Mouse (Mus musculus) layer of hippocampus, postnatal 10 days (tissue): Measurements from ENCODE around the gene Slc39a2. TPM values are rescaled to one million over a fixed set of nuclear protein-coding genes. Genes with fewer than 3 reads are reported as not detected.
"Not testable (repeated sequence)": the region's sequence is repeated elsewhere in the genome, so short reads cannot be mapped to it uniquely, and the experiment has no call there.

ENCODE experiments used
- DNase-seq, 2 experiments: peaks; one replicate each; pipeline ENCODE4 v3.0.0; 2021; ENCODE audit warnings: low spot score in 2 of 2
- total RNA-seq, 2 experiments: library from RNA; stranded (reverse); gene quantifications; 2 replicates each; pipeline ENCODE4 v1.2.3; 2021

Gene Slc39a2
- total RNA-seq, 2 experiments from 2014 or later = 4.9 to 5.1 TPM

DNA sequence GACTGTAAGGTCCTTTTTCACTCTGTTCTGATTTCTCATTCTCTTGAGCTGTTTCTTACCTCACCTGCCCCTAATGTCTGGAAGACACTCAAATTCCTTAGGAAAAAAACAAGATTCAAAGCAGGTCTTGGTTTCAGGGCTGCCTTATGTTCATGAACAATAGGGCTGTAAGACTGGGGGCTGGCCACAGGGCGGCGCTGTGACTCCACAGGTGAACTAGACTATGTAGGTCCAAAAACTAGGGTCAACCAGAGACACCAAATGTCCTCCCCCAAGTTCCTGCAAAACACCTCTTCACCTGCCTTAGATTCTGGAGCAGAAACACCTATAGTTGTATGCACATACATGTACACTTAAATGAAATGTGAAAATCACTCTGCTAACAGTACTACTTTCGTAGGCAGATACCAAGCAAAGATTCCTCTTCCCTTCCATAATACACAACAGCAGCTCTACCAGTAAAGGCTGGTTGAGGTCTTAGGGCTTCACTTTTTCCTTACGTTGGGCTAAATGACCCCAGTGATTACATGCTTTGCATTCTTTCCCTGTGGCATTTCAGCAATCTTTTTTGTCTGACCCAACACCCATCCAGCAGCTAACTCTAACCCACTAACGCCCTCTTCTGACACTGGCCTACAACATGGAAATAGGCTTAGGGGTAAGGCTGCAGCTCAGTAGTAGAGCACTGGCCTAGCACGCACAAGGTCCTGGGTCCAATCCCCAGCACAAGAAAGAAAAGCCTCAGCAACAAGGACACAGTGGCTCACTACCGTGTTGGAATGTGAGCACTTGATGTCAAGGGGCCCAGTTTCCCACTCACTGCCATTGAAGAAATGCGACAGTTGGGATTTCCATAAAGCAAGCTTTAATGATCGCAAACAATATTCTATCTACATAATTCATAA, 10.4 kb downstream of the Slc39a2 start:
- DNase-seq = peak; percentile 81 to 88

DNA sequence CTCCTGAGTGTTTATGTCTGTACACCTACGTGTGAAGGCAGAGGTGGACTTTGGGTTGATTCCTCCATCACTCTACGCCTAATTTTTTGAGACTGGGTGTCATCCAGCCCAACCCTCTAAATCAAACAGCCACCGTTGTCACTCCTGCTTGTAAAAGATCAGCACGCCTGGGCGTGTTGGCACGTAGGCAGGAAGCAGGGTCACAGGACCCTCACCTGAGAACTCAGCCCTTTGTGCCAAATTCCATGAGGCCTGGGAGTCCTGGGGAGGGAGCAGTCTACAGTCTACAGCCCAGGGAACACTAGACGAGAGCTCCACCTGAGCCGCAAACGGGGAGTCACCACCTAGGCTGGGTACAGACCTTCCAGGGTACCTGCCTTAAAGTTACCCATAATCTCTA, 11.1 kb downstream of the Slc39a2 start:
- DNase-seq = no peak

DNA sequence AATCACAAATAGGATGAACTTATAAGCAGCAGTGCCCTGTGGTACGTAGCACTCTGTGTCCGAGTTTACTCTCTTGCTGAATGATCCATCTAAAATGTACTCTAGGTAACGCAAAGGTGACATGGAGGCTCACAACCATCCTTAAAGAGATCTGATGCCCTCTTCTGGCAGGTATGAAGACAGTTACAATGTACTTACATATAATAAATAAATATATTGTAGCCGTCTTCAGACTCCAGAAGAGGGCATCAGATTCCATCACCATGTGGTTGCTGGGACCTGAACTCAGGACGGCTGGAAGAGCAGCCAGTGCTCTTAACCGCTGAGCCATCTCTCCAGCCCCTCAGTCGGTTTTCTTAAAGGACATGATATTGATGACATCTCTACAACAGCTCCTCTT, 12.0 kb downstream of the Slc39a2 start:
- DNase-seq = no peak

- no peak for DNase-seq
These were observed 13.4 kb downstream of the Slc39a2 start for GRCm38 (mm10) chr14:51906102-51906501.

GRCm38 (mm10) chr14:51911301-51911700, 18.6 kb downstream of the Slc39a2 start:
- DNase-seq = no peak

DNA sequence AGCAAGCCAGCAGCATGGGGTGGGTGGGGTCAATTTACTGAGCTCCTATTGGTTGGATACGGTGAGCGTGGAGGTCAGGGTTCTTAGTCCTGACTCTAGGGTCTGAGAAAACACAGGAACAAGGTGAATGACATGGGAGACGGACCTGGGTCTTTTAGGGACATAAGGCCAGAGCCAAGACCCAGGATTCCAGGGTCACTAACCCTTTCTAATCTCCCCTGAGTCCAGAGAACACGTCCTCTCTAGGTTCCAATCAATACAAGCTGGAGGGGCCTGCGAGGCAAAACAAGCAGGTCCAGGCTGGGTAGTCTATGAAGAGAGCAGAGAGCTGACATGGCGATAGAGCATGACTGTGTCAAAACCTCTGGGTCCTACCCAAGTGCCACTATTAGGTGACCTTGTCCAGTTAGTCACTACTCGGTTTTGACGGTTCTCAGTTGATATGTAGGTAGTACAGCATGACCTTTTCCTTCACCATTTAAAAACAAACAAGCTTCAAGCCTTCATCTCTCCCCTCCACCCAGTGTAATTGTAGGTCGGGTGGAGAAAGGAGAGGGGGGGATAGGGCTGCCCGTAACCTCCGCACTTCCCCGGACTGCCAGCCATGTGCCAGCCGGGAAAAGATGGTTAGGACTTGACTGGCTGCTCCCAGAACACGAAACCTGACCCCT, 19.8 kb downstream of the Slc39a2 start:
- DNase-seq = no peak

- DNase-seq = peak; percentile 70 to 78
These were observed 20.6 kb downstream of the Slc39a2 start for GRCm38 (mm10) chr14:51913062-51913959.

- DNase-seq = peak; percentile 78 to 87
These were observed 21.5 kb downstream of the Slc39a2 start, which contains the start of gene Ndrg2 for GRCm38 (mm10) chr14:51913960-51914762. Gene Ndrg2 (minus strand): TSS chr14:51914158.

- no peak for DNase-seq
These were observed 22.3 kb downstream of the Slc39a2 start for GRCm38 (mm10) chr14:51915030-51915429.

DNA sequence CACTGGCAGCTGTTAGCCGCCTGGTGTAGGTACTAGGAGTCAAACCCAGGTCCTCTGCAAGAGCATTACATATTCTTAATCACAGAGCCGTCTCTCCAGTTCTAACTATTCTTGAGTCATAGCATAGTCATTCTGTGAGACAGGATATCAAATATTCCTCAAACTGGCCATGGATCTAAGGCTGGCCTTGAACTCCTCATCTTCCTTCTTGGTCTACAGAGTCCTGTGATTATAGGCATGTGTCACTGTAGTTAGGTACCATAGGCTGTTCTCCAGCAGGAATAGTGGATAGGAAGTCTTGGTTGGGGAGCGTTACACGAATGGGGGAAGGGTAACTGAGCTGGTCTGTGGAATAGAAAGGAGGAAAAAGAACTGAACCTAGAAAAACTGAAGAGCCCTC, 23.9 kb downstream of the Slc39a2 start:
- no peak for DNase-seq

- DNase-seq = no peak
These were observed 25.4 kb downstream of the Slc39a2 start, which contains the start of gene Tppp2 for GRCm38 (mm10) chr14:51918125-51918524. Gene Tppp2 (plus strand): TSS chr14:51918425.

DNA sequence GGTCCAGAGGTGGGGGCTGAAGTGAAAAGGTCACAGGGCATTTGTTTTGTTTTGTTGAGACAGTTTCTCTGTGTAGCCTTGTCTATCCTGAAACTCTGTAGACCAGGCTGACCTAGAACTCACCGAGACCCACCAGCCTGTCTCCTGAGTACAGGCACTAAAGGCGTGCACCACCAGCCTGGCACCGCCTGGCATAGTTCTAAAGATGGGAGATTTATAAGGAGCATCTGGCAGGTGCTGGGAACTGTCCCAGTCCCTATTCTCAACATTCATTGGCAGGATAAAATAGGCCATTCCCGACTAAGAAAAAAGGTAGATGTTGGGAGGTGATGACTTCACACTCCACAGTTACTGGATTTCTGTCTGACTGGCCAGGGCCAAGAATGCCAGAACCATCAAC, 26.3 kb downstream of the Slc39a2 start:
- DNase-seq = no peak

DNA sequence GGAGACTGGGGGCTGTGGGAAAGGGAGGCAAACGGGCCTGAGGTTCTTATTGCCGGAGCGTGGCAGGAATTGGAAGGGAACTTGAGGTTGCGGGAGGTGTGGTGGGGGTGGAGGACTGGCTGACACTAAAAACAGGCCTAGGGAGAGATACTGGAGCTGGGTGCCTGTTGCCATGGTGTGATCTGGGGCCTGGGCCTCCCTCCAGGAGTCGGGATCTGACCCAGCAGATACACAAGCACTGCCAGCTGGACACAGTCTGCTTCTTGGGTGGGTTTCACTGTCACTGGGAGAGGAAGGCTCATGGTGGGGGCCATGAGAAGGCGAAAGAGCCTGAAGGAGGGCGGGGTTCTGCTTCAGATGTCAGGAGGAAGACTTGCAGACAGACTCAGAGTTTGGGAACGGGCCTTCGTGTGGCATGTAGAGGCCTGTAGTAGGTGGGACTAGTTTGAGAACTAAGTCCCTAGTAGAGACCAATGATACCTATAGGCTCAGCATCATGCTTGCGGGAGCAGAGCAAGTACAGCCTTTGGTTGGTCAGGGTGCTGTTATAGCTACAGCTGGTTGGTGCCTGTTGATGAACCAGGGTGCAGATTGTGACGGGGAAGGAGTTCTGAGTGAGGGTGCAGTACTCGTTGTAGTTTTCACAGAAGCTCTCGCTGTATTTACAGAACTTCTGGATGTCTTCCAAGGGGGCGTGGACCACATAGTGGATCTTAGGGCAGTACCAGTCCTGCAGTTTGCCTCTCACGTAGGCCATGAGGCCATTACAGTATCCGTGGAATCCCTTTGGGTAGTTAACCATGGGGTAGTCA, 29.3 kb downstream of the Slc39a2 start:
- DNase-seq = peak; percentile 51 to 71

GRCm38 (mm10) chr14:51922571-51922865, 29.8 kb downstream of the Slc39a2 start, which contains the start of gene Rnase13:
Gene Rnase13 (minus strand): TSS chr14:51922773.
- no peak for DNase-seq

DNA sequence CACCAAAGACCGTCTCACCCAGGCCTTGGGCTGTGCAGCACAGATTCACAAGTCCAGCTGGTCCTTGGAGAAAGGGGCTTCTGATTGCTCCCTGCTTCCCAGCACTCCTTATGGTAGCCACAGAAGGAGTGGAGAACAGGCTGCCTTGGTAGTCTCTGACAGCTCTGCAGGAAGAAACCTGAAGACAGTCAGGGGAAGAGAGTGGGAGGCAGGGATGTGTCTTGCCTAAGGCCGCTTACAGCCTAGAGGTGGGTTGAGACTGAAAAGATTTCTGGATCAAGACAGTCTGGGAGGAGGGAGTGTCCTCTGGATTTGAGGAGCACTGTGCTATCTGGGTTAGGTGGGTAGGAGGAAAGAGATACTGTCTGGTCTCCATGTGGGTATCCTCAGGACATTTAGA, 30.2 kb downstream of the Slc39a2 start:
- DNase-seq = no peak

DNA sequence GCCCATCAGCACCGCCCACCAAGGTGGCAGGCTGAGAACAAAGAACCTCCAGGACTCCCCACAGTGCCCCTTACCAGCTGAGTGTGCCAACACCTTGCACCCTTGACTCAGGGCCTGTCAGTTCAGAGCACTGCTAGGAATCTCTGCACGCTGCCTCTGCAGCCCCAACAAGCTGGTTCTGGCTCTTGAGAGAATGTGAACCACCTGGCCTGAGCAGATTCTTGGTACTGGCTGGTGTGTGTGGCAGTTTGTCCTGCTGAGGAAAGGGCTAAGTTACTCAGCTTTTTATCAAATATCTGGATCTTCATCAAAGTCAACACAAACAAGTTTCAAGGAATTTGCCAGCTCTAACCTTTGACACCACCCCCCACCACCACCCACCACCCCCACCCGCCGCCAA, 30.8 kb downstream of the Slc39a2 start:
- no peak for DNase-seq

DNA sequence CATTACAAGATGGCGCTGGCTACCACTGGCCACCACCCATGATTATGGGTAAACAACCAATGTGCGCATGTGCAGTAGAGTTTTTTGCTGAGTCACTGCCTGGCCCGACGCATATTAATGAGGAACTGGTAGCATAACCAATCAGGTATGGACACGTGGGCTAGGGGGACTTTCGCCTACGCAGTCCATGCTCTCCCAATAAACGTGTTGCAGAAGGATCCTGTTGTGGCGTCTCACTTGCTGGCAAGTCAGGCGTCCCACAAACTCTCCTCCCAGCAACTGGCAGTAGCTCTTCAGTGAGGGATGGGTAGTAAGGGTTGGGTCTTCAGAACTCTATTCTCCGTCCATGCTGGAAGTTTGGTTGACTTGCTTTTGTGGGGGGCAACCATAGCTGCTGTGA, 34.2 kb downstream of the Slc39a2 start:
- not testable (repeated sequence) for DNase-seq

GRCm38 (mm10) chr14:51929309-51929943, 36.7 kb downstream of the Slc39a2 start:
- DNase-seq = peak; percentile 51 to 66

- no peak for DNase-seq
These were observed 37.3 kb downstream of the Slc39a2 start for GRCm38 (mm10) chr14:51929968-51930367.
